ENCODE assay signal across 21 mouse cellular contexts in the genomic region with DNA sequence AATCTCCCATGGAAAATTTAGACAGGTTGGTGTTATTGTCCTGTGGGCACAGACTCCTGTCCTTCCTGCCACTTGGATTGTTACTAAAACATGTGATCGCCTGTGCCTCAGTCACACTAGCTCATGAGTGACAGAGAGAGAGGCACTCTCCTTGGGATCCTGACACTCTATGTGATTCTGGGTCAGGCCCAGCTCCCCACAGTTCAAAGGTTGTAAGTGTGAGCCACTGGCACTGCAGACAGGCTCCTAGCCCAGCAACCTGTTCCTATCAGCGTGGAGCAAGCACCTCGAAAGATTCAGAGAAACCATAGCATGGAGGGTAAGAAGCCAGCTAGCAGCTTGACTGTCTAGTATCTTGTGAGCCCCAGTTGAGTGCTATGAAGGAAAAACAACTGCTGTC.
"Had no signal": no experiment of that assay in that cellular context is flagged by ENCODE, and none has a peak within 500 bp of the region (broad histone marks: within the 10 kb centered on the region; RNA-seq: fewer than 3 reads in every experiment).

No protein-coding gene starts in this region.

- H3K27ac ChIP-seq: intestine, embryonic 15.5 days; layer of hippocampus, adult 2 months; limb, embryonic 10.5 days; limb, embryonic 13.5 days; liver, embryonic 14.5 days; macrophage; midbrain, embryonic 12.5 days; midbrain, embryonic 15.5 days; neural tube, embryonic 12.5 days; neural tube, embryonic 15.5 days; stomach, postnatal 0 days had no signal

- H3K27me3 ChIP-seq: intestine, embryonic 15.5 days; limb, embryonic 13.5 days; midbrain, embryonic 12.5 days; midbrain, embryonic 15.5 days; neural tube, embryonic 12.5 days; neural tube, embryonic 15.5 days had no signal

- H3K4me1 ChIP-seq: limb, embryonic 13.5 days; midbrain, embryonic 12.5 days; midbrain, embryonic 15.5 days; neural tube, embryonic 12.5 days; neural tube, embryonic 15.5 days had no signal

- H3K36me3 ChIP-seq: intestine, embryonic 15.5 days; limb, embryonic 10.5 days; limb, embryonic 13.5 days; midbrain, embryonic 12.5 days; midbrain, embryonic 15.5 days; neural tube, embryonic 12.5 days; neural tube, embryonic 15.5 days had no signal

- H3K9ac ChIP-seq: intestine, embryonic 15.5 days; limb, embryonic 13.5 days; liver, embryonic 14.5 days; liver, postnatal 0 days; lung, embryonic 14.5 days; midbrain, embryonic 12.5 days; midbrain, embryonic 15.5 days; neural tube, embryonic 12.5 days; neural tube, embryonic 15.5 days had no signal

- DNase-seq: layer of hippocampus, adult 9-11 months; liver; liver, postnatal 0 days; lung, embryonic 14.5 days; right cerebral cortex, adult 18-20 months; right cerebral cortex, postnatal 14 days; right cerebral cortex, postnatal 4 days; thymus, adult 18-20 months; thymus, postnatal 36 days had no signal

- ATAC-seq: intestine, embryonic 15.5 days; lung, postnatal 0 days; midbrain, embryonic 15.5 days had no signal

- H3K4me3 ChIP-seq: intestine, embryonic 15.5 days; layer of hippocampus, adult 2 months; limb, embryonic 10.5 days; limb, embryonic 13.5 days; midbrain, embryonic 12.5 days; midbrain, embryonic 15.5 days; neural tube, embryonic 12.5 days; neural tube, embryonic 15.5 days had no signal

- H3K9me3 ChIP-seq: intestine, embryonic 15.5 days; limb, embryonic 10.5 days; limb, embryonic 13.5 days; midbrain, embryonic 12.5 days; midbrain, embryonic 15.5 days; neural tube, embryonic 12.5 days; neural tube, embryonic 15.5 days had no signal

- H3K4me2 ChIP-seq: intestine, embryonic 15.5 days; limb, embryonic 13.5 days; lung, embryonic 14.5 days; midbrain, embryonic 12.5 days; midbrain, embryonic 15.5 days; neural tube, embryonic 12.5 days; neural tube, embryonic 15.5 days had no signal
